Mouse (Mus musculus): ENCODE results near the gene Pabpn1. TPM values are rescaled to one million over a fixed set of nuclear protein-coding genes. Genes with fewer than 3 reads are reported as not detected.

The Pabpn1 gene
- polyA plus RNA-seq (2014; fragmentation: Illumina TruSeq; extraction: RNeasy Lipid Tissue Mini Kit (QIAGEN cat#74804); ENCODE audit: low read depth, low replicate concordance) = 49.7 TPM

GRCm38 (mm10) chr14:54892200-54892599, at the start of gene Pabpn1:
Gene Pabpn1 (plus strand): TSS chr14:54892500.

DNA sequence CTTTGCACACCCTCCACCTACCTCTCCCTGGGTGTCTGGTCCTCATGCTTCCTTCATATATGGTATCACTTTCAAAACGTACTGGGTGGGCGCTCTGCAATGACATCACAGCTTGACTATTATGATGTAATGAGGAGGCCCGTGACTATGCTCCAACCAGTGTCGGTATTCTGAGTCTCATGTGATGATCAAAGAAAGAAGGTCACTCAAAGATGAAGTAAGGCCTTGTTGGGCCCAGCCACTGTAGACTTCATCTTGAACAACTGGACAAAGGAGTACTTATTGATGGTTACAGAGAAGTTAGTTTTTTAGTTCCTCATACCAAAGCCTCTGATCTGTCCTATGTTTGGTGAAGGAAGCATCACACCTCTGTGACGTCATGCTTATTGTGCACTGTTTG, 21.4 kb upstream of the Pabpn1 start, which contains the start of gene Homez:
Gene Homez (minus strand): TSS at position 101 of the 400 bp plus-strand sequence.

DNA sequence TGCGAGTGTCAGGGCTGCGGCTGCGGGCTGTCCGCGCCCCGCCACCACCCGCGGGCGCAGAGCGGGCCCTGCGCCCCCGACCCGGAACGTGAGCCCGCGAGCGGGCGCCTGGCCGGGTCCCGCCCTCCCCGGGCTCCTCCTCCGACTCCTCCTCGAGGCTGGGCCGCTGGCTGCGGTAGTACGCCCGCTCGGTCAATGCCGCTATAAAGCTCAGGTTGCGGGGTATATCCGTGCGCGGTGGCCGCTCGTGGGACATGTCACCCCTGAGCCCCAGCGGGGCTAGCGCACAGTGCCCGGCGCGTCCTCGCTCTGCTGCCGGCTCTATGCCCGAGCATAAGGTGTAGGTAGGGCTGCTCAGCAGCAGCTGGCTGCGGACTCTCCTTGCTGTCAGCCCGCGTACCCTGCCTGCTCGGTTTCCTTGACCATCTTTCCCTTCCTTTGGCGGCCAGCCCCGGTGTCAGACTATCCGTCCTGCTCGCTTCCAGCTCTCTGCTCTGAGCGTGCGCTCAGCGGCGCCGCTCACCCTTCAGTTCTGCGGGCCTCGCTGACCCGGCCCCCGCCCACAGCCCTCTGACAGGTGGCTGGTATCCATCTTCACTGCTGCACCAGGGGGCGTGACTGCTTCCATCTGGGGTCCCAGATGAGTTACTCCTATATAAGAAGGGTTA, 15.1 kb upstream of the Pabpn1 start, which contains the start of gene Ppp1r3e:
Gene Ppp1r3e (minus strand): TSS at position 503 of the 668 bp plus-strand sequence.

DNA sequence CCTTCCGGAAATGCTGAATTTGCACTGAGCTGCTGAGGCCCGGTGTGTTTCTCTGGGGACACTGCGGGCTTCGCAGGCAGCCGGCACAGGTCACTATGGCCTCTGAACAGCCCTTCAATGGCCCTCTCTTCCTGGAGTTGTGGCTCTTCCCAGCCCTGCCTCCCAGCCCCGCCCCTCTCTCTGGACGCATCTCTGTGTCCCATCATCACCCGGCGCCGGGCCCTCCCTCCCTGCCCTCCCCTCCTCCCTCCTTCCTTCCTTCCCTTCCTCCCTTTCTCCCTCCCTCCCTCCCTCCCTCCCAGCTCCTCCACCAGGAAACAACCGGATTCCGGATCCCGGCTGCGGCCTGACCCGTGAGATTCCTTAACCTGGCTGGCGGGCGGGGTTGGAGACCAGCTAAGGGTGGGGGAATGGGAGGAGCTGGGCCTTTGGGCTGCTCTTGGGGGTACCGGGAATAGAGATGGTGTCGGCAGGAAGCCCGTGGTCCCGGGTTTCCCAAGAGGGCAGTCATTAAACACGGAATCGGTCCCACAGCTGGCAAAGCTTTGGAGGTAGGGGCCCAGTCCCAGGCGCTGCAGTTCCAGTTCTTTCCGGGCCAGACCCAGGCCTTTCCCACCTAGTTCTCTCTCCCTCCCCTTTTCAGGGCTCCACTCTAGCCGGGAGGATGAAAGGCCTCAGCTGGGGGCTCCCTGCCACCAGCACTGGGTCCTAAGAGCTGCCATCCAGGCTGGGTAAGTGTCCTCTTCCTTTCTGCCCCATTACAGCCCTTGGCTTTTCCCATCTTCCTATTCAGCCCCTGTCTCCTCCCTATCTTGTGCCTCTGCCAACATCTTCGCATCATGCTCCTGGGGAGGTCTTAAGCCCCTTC, 8.9 kb upstream of the Pabpn1 start, which contains the start of the genes Bcl2l2 and Gm20521:
Gene Bcl2l2 (plus strand): TSS at position 224 of the 868 bp plus-strand sequence.
Gene Gm20521 (plus strand): TSS at position 288 of the 868 bp plus-strand sequence.

GRCm38 (mm10) chr14:54912886-54913285, 20.6 kb downstream of the Pabpn1 start, which contains the start of gene Slc22a17:
Gene Slc22a17 (minus strand): TSS chr14:54913132.

GRCm38 (mm10) chr14:54925349-54926342, 33.3 kb downstream of the Pabpn1 start, which contains the start of gene Efs:
Gene Efs (minus strand): TSS chr14:54926126.

GRCm38 (mm10) chr14:54932645-54933150, 40.4 kb downstream of the Pabpn1 start, which contains the start of gene Il25:
Gene Il25 (plus strand): TSS chr14:54932695.

GRCm38 (mm10) chr14:54935904-54936830, 43.9 kb downstream of the Pabpn1 start, which contains the start of gene Cmtm5:
Gene Cmtm5 (plus strand): TSS chr14:54936261.

Other genes starting within 250 kb of the Pabpn1 start
- gene 1700123O20Rik, start 206.3 kb upstream of the Pabpn1 start, polyA plus RNA-seq (2014; fragmentation: Illumina TruSeq; extraction: RNeasy Lipid Tissue Mini Kit (QIAGEN cat#74804); ENCODE audit: low read depth, low replicate concordance) = 26.5 TPM
- gene Acin1, start 205.6 kb upstream of the Pabpn1 start, polyA plus RNA-seq (2014; fragmentation: Illumina TruSeq; extraction: RNeasy Lipid Tissue Mini Kit (QIAGEN cat#74804); ENCODE audit: low read depth, low replicate concordance) = 163 TPM
- gene Gm29776, start 193.7 kb upstream of the Pabpn1 start, polyA plus RNA-seq (2014; fragmentation: Illumina TruSeq; extraction: RNeasy Lipid Tissue Mini Kit (QIAGEN cat#74804); ENCODE audit: low read depth, low replicate concordance) = not detected
- not detected for gene Cebpe, start 180.3 kb upstream of the Pabpn1 start, polyA plus RNA-seq (2014; fragmentation: Illumina TruSeq; extraction: RNeasy Lipid Tissue Mini Kit (QIAGEN cat#74804); ENCODE audit: low read depth, low replicate concordance)
- 16.3 TPM for gene Slc7a8, start 110.6 kb upstream of the Pabpn1 start, polyA plus RNA-seq (2014; fragmentation: Illumina TruSeq; extraction: RNeasy Lipid Tissue Mini Kit (QIAGEN cat#74804); ENCODE audit: low read depth, low replicate concordance)
- not detected for gene Rnf212b, start 78.4 kb upstream of the Pabpn1 start, polyA plus RNA-seq (2014; fragmentation: Illumina TruSeq; extraction: RNeasy Lipid Tissue Mini Kit (QIAGEN cat#74804); ENCODE audit: low read depth, low replicate concordance)
- gene Homez, start 21.5 kb upstream of the Pabpn1 start, polyA plus RNA-seq (2014; fragmentation: Illumina TruSeq; extraction: RNeasy Lipid Tissue Mini Kit (QIAGEN cat#74804); ENCODE audit: low read depth, low replicate concordance) = 11.6 TPM
- 9.8 TPM for gene Ppp1r3e, start 14.9 kb upstream of the Pabpn1 start, polyA plus RNA-seq (2014; fragmentation: Illumina TruSeq; extraction: RNeasy Lipid Tissue Mini Kit (QIAGEN cat#74804); ENCODE audit: low read depth, low replicate concordance)
- 25.8 TPM for gene Bcl2l2, start 9.1 kb upstream of the Pabpn1 start, polyA plus RNA-seq (2014; fragmentation: Illumina TruSeq; extraction: RNeasy Lipid Tissue Mini Kit (QIAGEN cat#74804); ENCODE audit: low read depth, low replicate concordance)
- not detected for gene Gm20521, start 9.1 kb upstream of the Pabpn1 start, polyA plus RNA-seq (2014; fragmentation: Illumina TruSeq; extraction: RNeasy Lipid Tissue Mini Kit (QIAGEN cat#74804); ENCODE audit: low read depth, low replicate concordance)
- 1.6 TPM for gene Slc22a17, start 20.6 kb downstream of the Pabpn1 start, polyA plus RNA-seq (2014; fragmentation: Illumina TruSeq; extraction: RNeasy Lipid Tissue Mini Kit (QIAGEN cat#74804); ENCODE audit: low read depth, low replicate concordance)
- gene Efs, start 33.6 kb downstream of the Pabpn1 start, polyA plus RNA-seq (2014; fragmentation: Illumina TruSeq; extraction: RNeasy Lipid Tissue Mini Kit (QIAGEN cat#74804); ENCODE audit: low read depth, low replicate concordance) = not detected
- not detected for gene Il25, start 40.2 kb downstream of the Pabpn1 start, polyA plus RNA-seq (2014; fragmentation: Illumina TruSeq; extraction: RNeasy Lipid Tissue Mini Kit (QIAGEN cat#74804); ENCODE audit: low read depth, low replicate concordance)
- not detected for gene Cmtm5, start 43.8 kb downstream of the Pabpn1 start, polyA plus RNA-seq (2014; fragmentation: Illumina TruSeq; extraction: RNeasy Lipid Tissue Mini Kit (QIAGEN cat#74804); ENCODE audit: low read depth, low replicate concordance)
- gene Myh6, start 74.4 kb downstream of the Pabpn1 start, polyA plus RNA-seq (2014; fragmentation: Illumina TruSeq; extraction: RNeasy Lipid Tissue Mini Kit (QIAGEN cat#74804); ENCODE audit: low read depth, low replicate concordance) = not detected
- not detected for gene Gm17428, start 84.4 kb downstream of the Pabpn1 start, polyA plus RNA-seq (2014; fragmentation: Illumina TruSeq; extraction: RNeasy Lipid Tissue Mini Kit (QIAGEN cat#74804); ENCODE audit: low read depth, low replicate concordance)
- gene Myh7, start 102.1 kb downstream of the Pabpn1 start, polyA plus RNA-seq (2014; fragmentation: Illumina TruSeq; extraction: RNeasy Lipid Tissue Mini Kit (QIAGEN cat#74804); ENCODE audit: low read depth, low replicate concordance) = not detected
- 3.3 TPM for gene Ngdn, start 123.0 kb downstream of the Pabpn1 start, polyA plus RNA-seq (2014; fragmentation: Illumina TruSeq; extraction: RNeasy Lipid Tissue Mini Kit (QIAGEN cat#74804); ENCODE audit: low read depth, low replicate concordance)
- 0.99 TPM for gene Zfhx2, start 199.8 kb downstream of the Pabpn1 start, polyA plus RNA-seq (2014; fragmentation: Illumina TruSeq; extraction: RNeasy Lipid Tissue Mini Kit (QIAGEN cat#74804); ENCODE audit: low read depth, low replicate concordance)
- 6.7 TPM for gene Thtpa, start 202.3 kb downstream of the Pabpn1 start, polyA plus RNA-seq (2014; fragmentation: Illumina TruSeq; extraction: RNeasy Lipid Tissue Mini Kit (QIAGEN cat#74804); ENCODE audit: low read depth, low replicate concordance)
- 3.8 TPM for gene Ap1g2, start 214.1 kb downstream of the Pabpn1 start, polyA plus RNA-seq (2014; fragmentation: Illumina TruSeq; extraction: RNeasy Lipid Tissue Mini Kit (QIAGEN cat#74804); ENCODE audit: low read depth, low replicate concordance)
- 1.2 TPM for gene Jph4, start 224.4 kb downstream of the Pabpn1 start, polyA plus RNA-seq (2014; fragmentation: Illumina TruSeq; extraction: RNeasy Lipid Tissue Mini Kit (QIAGEN cat#74804); ENCODE audit: low read depth, low replicate concordance)

Measured in adrenal gland, adult 10 weeks (tissue).